Mouse (Mus musculus) subcutaneous adipose tissue, adult 2 months (tissue): ENCODE results near the gene Cdh19. TPM values are rescaled to one million over a fixed set of nuclear protein-coding genes. Genes with fewer than 3 reads are reported as not detected.

Experiments
- polyA plus RNA-seq: library from polyadenylated mRNA; depleted of rRNA; stranded (reverse); fragments of >200 nt; gene quantifications from 2 replicates; pipeline ENCODE4 v1.2.3, GENCODE M21; 2012; ENCODE audit warnings: low replicate concordance; rRNA removed

The Cdh19 gene
- 0.24 and 0.42 TPM in 2 replicates for polyA plus RNA-seq

GRCm38 (mm10) chr1:110977484-110977883 is at the start of gene Cdh19:
Gene Cdh19 (minus strand): TSS chr1:110977584.

